Mouse (Mus musculus) limb, embryonic 10.5 days (tissue): ENCODE data around the gene Rusc1. TPM values are rescaled to one million over a fixed set of nuclear protein-coding genes. Genes with fewer than 3 reads are reported as not detected.

ENCODE experiments used
- polyA plus RNA-seq: library from polyadenylated mRNA; unstranded; fragments of >200 nt; fragmentation: Nextera tagmentation; extraction: Ambion mirVana; gene quantifications from 2 replicates; pipeline ENCODE4 v1.2.1, GENCODE M21; 2016

The Rusc1 gene
- polyA plus RNA-seq, 1 experiment from 2014 or later, result 13.3 TPM

Other genes starting within 250 kb of the Rusc1 start
- 57.4 and 67.0 TPM in 2 replicates for gene Msto1, start 179.3 kb downstream of the Rusc1 start, polyA plus RNA-seq
- gene Ash1l, start 142.7 kb downstream of the Rusc1 start, polyA plus RNA-seq, result 13.4 and 17.3 TPM in 2 replicates
- gene Dap3, start 142.1 kb downstream of the Rusc1 start, polyA plus RNA-seq, result 160 and 173 TPM in 2 replicates
- gene Gm43738, start 7.8 kb upstream of the Rusc1 start, polyA plus RNA-seq, result 0.09 TPM in 1 of 2 replicates, not detected in the other
- gene Fdps, start 8.6 kb upstream of the Rusc1 start, polyA plus RNA-seq, result 361 and 405 TPM in 2 replicates
- 3.6 and 4.4 TPM in 2 replicates for gene Pklr, start 42.8 kb upstream of the Rusc1 start, polyA plus RNA-seq
- gene Hcn3, start 66.9 kb upstream of the Rusc1 start, polyA plus RNA-seq, result 1.3 and 1.6 TPM in 2 replicates
- 40.1 and 44.8 TPM in 2 replicates for gene Clk2, start 71.5 kb upstream of the Rusc1 start, polyA plus RNA-seq
- gene Scamp3, start 84.2 kb upstream of the Rusc1 start, polyA plus RNA-seq, result 115 and 119 TPM in 2 replicates
- gene Fam189b, start 89.8 kb upstream of the Rusc1 start, polyA plus RNA-seq, result 32.2 and 35.0 TPM in 2 replicates
- 34.8 and 34.9 TPM in 2 replicates for gene Gba, start 109.6 kb upstream of the Rusc1 start, polyA plus RNA-seq
- 12.2 and 26.8 TPM in 2 replicates for gene Thbs3, start 121.9 kb upstream of the Rusc1 start, polyA plus RNA-seq
- 250 and 265 TPM in 2 replicates for gene Mtx1, start 133.8 kb upstream of the Rusc1 start, polyA plus RNA-seq
- gene Muc1, start 135.7 kb upstream of the Rusc1 start, polyA plus RNA-seq, result 0.24 and 0.74 TPM in 2 replicates
- 272 and 282 TPM in 2 replicates for gene Krtcap2, start 152.7 kb upstream of the Rusc1 start, polyA plus RNA-seq
- 3.4 and 6.1 TPM in 2 replicates for gene Trim46, start 153.0 kb upstream of the Rusc1 start, polyA plus RNA-seq
- gene Dpm3, start 166.0 kb upstream of the Rusc1 start, polyA plus RNA-seq, result 82.5 and 84.0 TPM in 2 replicates
- gene Slc50a1, start 177.3 kb upstream of the Rusc1 start, polyA plus RNA-seq, result 33.2 and 41.3 TPM in 2 replicates
- 29.8 and 36.8 TPM in 2 replicates for gene Efna1, start 187.8 kb upstream of the Rusc1 start, polyA plus RNA-seq
- 13.2 and 18.4 TPM in 2 replicates for gene Efna3, start 229.7 kb upstream of the Rusc1 start, polyA plus RNA-seq
- 47.4 and 53.4 TPM in 2 replicates for gene Efna4, start 244.7 kb upstream of the Rusc1 start, polyA plus RNA-seq